Mouse (Mus musculus) cerebellum, postnatal 10 days (tissue): ENCODE data around the gene Gjc3.
A peak's percentile ranks its signal among the peaks of the same experiment; 100 is the strongest.
"Not testable (repeated sequence)": the region's sequence is repeated elsewhere in the genome, so short reads cannot be mapped to it uniquely, and the experiment has no call there.

Source experiments
- DNase-seq, 2 experiments: peaks; one replicate each; pipeline ENCODE4 v3.0.0; 2021; ENCODE audit warnings: mixed read lengths in 2 of 2

Gjc3 gene

GRCm38 (mm10) chr5:137962945-137963344 lies at the start of gene Gjc3:
TSS of gene Gjc3 (minus strand) at chr5:137963098.
- DNase-seq = peak in 1 of 2 experiments; percentile 13

- no peak for DNase-seq
Measured at GRCm38 (mm10) chr5:138012382-138012781, 49.5 kb upstream of the Gjc3 start.

DNA sequence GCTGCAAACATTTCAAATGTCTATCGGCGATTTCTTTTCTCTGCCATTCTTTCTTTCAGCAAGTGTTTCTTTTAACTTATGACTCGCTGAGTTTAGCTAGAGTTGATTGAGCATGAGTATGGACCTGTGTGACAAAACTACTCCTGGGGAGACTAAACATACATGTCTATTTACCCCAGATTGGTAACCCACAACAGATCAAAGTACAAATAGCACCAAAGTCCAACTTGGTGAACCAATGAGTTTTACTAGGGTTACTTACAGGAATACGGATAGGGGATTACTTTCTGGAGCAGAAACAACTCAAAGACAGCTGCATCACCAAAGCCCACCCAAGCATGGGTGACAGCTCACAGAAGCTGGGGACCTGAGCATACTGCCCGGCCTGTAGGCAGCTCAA lies 46.5 kb upstream of the Gjc3 start:
- DNase-seq = no peak

- no peak for DNase-seq
Measured at GRCm38 (mm10) chr5:137986351-137986750, 23.5 kb upstream of the Gjc3 start.

GRCm38 (mm10) chr5:137981300-137981699 lies 18.4 kb upstream of the Gjc3 start, which contains the start of gene Azgp1:
TSS of gene Azgp1 (plus strand) at chr5:137981520.
- peak in 1 of 2 experiments; percentile 8 for DNase-seq

DNA sequence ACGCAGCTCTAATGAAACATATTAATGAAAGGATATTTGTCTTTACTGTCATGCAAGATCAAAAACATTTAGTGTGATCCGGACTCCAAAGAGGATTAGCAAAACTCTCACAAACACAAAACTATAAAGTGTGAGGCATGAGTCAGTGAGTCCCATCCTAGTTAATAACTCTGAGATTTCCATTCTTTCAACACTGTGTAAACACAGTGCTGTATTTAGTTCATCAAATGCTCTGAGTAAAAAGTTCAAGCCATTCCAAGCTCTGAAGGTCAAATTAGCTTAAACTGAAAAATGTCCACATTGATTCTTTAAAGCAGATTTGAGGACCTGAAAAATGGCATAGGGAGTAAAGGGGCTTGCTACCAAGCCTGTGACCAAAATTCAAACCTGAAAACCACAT lies 16.2 kb upstream of the Gjc3 start:
- DNase-seq = no peak

- no peak for DNase-seq
Measured at GRCm38 (mm10) chr5:137977291-137977690, 14.4 kb upstream of the Gjc3 start.

DNA sequence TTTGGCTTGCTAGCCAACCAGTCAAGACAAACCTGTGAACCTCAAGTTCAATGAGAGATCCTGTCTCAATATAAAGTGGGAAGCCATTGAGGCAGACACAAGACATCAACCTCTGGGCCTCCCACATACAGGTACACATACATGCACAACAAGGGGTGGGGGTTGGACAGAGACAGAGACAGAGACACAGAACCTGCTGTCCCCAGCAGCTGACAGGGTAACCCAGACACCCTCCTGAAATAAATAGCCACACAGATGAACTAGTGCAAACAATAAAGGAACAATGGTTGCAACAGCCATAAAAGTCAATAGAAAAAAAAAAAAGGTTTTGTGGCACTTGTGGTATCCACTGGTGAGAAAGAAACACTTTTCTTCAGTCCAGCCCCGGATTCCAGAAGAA lies 12.5 kb upstream of the Gjc3 start:
- DNase-seq = no peak

- DNase-seq = no peak
Measured at GRCm38 (mm10) chr5:137974724-137975123, 11.8 kb upstream of the Gjc3 start.

- DNase-seq = peak; percentile 12 to 18
Measured at GRCm38 (mm10) chr5:137973738-137974137, 10.8 kb upstream of the Gjc3 start.

DNA sequence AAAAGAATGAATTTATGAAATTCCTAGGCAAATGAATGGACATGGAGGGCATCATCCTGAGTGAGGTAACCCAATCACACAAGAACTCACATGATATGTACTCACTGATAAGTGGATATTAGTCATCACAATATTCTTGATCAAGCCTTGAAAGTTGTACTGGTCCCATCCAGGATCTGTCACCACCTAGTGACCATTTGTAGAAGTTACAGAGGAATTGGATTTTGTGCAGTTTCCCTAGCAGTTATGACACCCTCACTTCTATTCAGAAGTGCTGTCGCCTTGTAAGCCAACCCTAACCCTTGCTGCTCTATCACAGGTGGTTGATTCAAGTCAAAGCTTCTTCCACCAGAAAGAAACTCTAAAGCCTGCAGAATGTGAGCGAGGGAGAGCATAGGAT lies 10.3 kb upstream of the Gjc3 start:
- DNase-seq = no peak

DNA sequence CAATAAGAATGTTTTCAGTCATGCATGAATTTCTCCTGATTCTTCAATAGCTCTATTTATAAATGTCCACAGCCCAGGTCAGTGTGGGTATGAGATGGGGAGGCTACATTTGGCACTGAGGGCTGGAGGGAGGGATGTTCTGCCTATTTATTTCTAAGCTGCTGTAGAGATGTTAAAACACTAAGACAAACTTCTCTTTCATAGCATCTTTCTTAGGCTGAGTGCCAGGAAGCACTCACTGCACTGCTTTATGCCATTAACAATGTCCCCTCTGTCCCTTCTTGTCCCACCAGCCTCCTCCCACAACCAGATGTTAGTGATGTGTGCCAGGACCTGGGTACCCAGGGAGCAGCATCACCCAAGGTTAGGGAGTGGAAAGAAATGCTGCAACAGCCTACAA lies 3.6 kb upstream of the Gjc3 start:
- peak; percentile 5 to 33 for DNase-seq

GRCm38 (mm10) chr5:137956404-137956803 lies 6.5 kb downstream of the Gjc3 start:
- DNase-seq = no peak

- peak; percentile 36 to 40 for DNase-seq
Measured at GRCm38 (mm10) chr5:137951218-137951617, 11.7 kb downstream of the Gjc3 start.

DNA sequence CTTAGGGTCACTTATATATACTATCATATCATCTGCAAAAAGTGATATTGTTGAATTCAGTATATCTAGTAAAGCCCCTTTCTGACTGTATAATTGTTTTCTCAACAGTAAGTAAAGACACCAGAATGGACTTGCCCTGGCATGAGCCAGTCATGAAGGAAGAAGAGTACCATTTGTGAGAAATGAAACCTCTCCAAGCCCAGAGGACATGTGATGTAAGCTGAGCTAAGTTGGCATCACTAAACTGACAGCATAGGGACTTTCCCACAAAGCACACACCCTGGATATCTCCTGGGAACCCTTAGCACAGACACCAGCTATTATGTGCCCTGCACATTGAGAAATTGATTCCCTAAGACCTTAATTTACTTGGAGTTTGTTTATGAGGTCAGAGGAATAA lies 15.6 kb downstream of the Gjc3 start:
- DNase-seq = no peak

- DNase-seq = no peak
Measured at GRCm38 (mm10) chr5:137943133-137943532, 19.8 kb downstream of the Gjc3 start.

- no peak for DNase-seq
Measured at GRCm38 (mm10) chr5:137940948-137941347, 21.9 kb downstream of the Gjc3 start.

GRCm38 (mm10) chr5:137937238-137937637 lies 25.7 kb downstream of the Gjc3 start:
- DNase-seq = no peak

DNA sequence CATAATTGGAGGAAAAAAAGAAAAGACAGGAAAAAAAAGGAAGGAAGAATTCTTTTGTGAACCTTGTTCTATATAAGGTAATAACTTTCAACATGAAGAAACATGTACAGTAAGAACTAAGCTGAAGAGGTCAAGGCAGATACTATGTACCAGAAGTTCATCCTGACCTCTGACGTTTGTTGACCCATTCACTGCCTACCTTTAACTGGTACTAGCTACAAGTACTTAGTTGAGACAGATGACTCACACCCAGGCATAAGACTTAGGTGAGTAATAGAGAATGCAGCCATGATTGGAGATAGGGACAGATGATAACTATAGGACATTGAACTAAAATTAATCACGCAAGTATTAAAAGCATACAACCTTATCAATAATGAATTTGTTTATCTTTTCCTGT lies 26.4 kb downstream of the Gjc3 start:
- no peak for DNase-seq

DNA sequence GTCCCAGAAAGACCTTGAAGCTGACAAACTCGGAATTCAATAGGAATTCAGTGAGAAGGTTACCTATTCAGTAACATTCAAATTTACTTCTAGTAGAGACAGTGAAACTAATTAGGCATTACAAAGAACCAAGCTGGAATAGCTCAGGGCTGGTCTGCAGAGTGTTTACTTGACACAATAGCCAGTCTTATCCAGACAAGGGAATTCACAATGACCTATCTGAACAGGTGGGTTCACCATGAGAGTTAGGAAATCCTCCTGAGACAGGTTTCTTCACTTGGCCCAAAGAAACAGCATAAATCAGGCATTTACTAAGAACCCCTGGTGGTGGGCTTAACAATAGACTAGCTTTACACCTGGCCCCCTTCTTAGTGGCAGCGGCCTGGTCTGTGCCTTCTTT lies 29.0 kb downstream of the Gjc3 start:
- DNase-seq = not testable (repeated sequence)

DNA sequence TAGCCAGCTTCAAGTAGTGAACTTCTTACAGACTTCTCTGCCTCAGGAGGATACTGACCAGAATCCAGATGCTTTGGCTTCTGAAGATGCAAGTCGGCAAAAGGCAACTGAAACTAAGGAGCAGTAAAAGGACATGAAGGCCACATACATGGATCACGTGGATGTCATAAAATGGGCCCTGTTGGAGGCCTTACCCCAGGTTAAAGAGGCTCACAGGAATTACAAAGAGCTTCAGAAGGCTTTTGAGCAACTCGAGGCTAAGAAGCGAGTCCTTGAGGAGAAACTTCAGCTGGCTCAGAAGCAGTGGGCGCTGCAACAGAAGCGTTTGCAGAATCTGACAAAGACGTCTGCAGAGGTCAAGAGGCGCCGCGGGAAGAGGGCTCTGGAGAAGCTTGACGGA lies 34.5 kb downstream of the Gjc3 start:
- DNase-seq = no peak

GRCm38 (mm10) chr5:137922171-137922570 lies 40.7 kb downstream of the Gjc3 start:
- no peak for DNase-seq

DNA sequence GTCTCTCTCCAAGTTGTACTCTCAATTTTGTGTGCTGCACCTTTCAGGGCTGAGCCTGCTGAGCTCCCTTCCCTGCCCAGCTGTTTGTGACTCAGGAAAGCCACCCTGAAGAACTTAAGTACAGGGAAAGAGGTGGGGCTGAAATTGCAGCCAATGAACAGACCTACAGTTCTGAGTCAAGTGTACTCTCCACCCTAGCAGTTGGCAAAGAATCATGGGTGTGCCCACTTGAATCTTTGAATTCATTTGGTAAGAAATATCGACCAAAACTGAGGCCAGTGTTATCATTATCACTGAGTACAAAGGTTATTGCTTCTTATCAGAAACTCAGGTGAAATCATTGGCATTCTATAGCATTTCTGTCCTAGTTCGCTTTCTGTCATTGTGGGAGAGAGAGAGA lies 41.4 kb downstream of the Gjc3 start, which contains the start of gene Cyp3a13:
Cyp3a13 (minus strand) TSS at position 88 of the 400 bp plus-strand sequence.
- no peak for DNase-seq

GRCm38 (mm10) chr5:137915550-137915949 lies 47.3 kb downstream of the Gjc3 start:
- DNase-seq = peak; percentile 55 to 67

- no peak for DNase-seq
Measured at GRCm38 (mm10) chr5:137914508-137914907, 48.4 kb downstream of the Gjc3 start.
